Mouse (Mus musculus): ENCODE measurements around the gene Pradc1. TPM values are rescaled to one million over a fixed set of nuclear protein-coding genes. Genes with fewer than 3 reads are reported as not detected.
"Not testable (repeated sequence)": the region's sequence is repeated elsewhere in the genome, so short reads cannot be mapped to it uniquely, and the experiment has no call there.

The Pradc1 gene
- polyA plus RNA-seq, 1 experiment from 2014 or later = 26.7 TPM

GRCm38 (mm10) chr6:85469660-85470430, 18.1 kb upstream of the Pradc1 start:
- Histone ChIP-seq H3K4me1 (replicated peaks; ENCODE audit: control insufficient read depth, insufficient read depth, low read length) (no peaks in the 10 kb centered on the region), H3K27me3 (replicated peaks; ENCODE audit: control insufficient read depth, insufficient read depth, low read length) (no peaks in the 10 kb centered on the region), H3K27ac (ENCODE audit: low read depth) (no peak overlapping the region), H3K9ac (ENCODE audit: low read length) (no peak overlapping the region), H3K4me2 (ENCODE audit: low read length) (no peak overlapping the region), H3K36me3 (ENCODE audit: control insufficient read depth, insufficient read depth, low read length) (peaks cover 47% of the 10 kb centered on the region), H3K4me3 (ENCODE audit: low read depth, low read length) (no peak overlapping the region), H3K9me3 (ENCODE audit: control insufficient read depth, low read length) (no peaks in the 10 kb centered on the region)
- ATAC-seq (replicated peaks; ENCODE audit: low FRiP score, low TSS enrichment, low read depth) (no peak), DNase-seq (ENCODE audit: low spot score) (no peak)
- WGBS = 79% methylated on average over 5 of the region's 5 CpGs

- no peak overlapping the region for H3K9ac ChIP-seq (ENCODE audit: low read length)
- no peak for ATAC-seq (replicated peaks; ENCODE audit: low FRiP score, low TSS enrichment, low read depth)
- peaks cover 91% of the 10 kb centered on the region for H3K36me3 ChIP-seq (ENCODE audit: control insufficient read depth, insufficient read depth, low read length)
- no peaks in the 10 kb centered on the region for H3K9me3 ChIP-seq (ENCODE audit: control insufficient read depth, low read length)
- H3K27ac ChIP-seq (ENCODE audit: low read depth) = no peak overlapping the region
- no peaks in the 10 kb centered on the region for H3K4me1 ChIP-seq (replicated peaks; ENCODE audit: control insufficient read depth, insufficient read depth, low read length)
- H3K27me3 ChIP-seq (replicated peaks; ENCODE audit: control insufficient read depth, insufficient read depth, low read length) = no peaks in the 10 kb centered on the region
- H3K4me3 ChIP-seq (ENCODE audit: low read depth, low read length) = no peak overlapping the region
- no peak for DNase-seq (ENCODE audit: low spot score)
- no peak overlapping the region for H3K4me2 ChIP-seq (ENCODE audit: low read length)
Measured at GRCm38 (mm10) chr6:85465381-85465780, 13.6 kb upstream of the Pradc1 start.

GRCm38 (mm10) chr6:85459621-85460020, 7.9 kb upstream of the Pradc1 start:
- H3K27ac ChIP-seq (ENCODE audit: low read depth) = no peak overlapping the region
- 92% methylated on average over 2 of the region's 2 CpGs for WGBS
- DNase-seq (ENCODE audit: low spot score) (no peak), ATAC-seq (replicated peaks; ENCODE audit: low FRiP score, low TSS enrichment, low read depth) (no peak)
- H3K36me3 ChIP-seq (ENCODE audit: control insufficient read depth, insufficient read depth, low read length) = peaks cover 65% of the 10 kb centered on the region
- no peaks in the 10 kb centered on the region for H3K9me3 ChIP-seq (ENCODE audit: control insufficient read depth, low read length)
- H3K4me3 ChIP-seq (ENCODE audit: low read depth, low read length) = no peak overlapping the region
- H3K27me3 ChIP-seq (replicated peaks; ENCODE audit: control insufficient read depth, insufficient read depth, low read length) = no peaks in the 10 kb centered on the region
- peaks cover under 1% of the 10 kb centered on the region; the same call in 1 of the 2 replicates for H3K4me1 ChIP-seq (replicated peaks; ENCODE audit: control insufficient read depth, insufficient read depth, low read length)
- no peak overlapping the region for H3K9ac ChIP-seq (ENCODE audit: low read length)
- no peak overlapping the region for H3K4me2 ChIP-seq (ENCODE audit: low read length)

- ATAC-seq (replicated peaks; ENCODE audit: low FRiP score, low TSS enrichment, low read depth) (no peak), DNase-seq (ENCODE audit: low spot score) (no peak)
- H3K4me3 ChIP-seq (ENCODE audit: low read depth, low read length) = peak overlapping the region; percentile 74
- peak overlapping the region; percentile 90 for H3K4me2 ChIP-seq (ENCODE audit: low read length)
- no peaks in the 10 kb centered on the region for H3K9me3 ChIP-seq (ENCODE audit: control insufficient read depth, low read length)
- 8% methylated on average over 7 of the region's 7 CpGs for WGBS
- peak overlapping the region; percentile 89 for H3K9ac ChIP-seq (ENCODE audit: low read length)
- H3K27me3 ChIP-seq (replicated peaks; ENCODE audit: control insufficient read depth, insufficient read depth, low read length) = no peaks in the 10 kb centered on the region
- H3K36me3 ChIP-seq (ENCODE audit: control insufficient read depth, insufficient read depth, low read length) = no peaks in the 10 kb centered on the region
- no peak overlapping the region; the same call in 1 of the 2 replicates for H3K27ac ChIP-seq (ENCODE audit: low read depth)
- H3K4me1 ChIP-seq (replicated peaks; ENCODE audit: control insufficient read depth, insufficient read depth, low read length) = peaks cover 22% of the 10 kb centered on the region
Measured at GRCm38 (mm10) chr6:85452816-85453215, 1.0 kb upstream of the Pradc1 start.

- 1% methylated on average over 15 of the region's 15 CpGs for WGBS
- DNase-seq (ENCODE audit: low spot score) (no peak), ATAC-seq (replicated peaks; ENCODE audit: low FRiP score, low TSS enrichment, low read depth) (no peak)
Measured at GRCm38 (mm10) chr6:85452411-85452665, 568 bp upstream of the Pradc1 start.

GRCm38 (mm10) chr6:85450697-85451663, 790 bp downstream of the Pradc1 start, which contains the start of gene Cct7:
Gene Cct7, plus strand, starts transcription at chr6:85451514.
- DNase-seq (ENCODE audit: low spot score) (peak; percentile 97), ATAC-seq (replicated peaks; ENCODE audit: low FRiP score, low TSS enrichment, low read depth) (peak; percentile 94)
- Histone ChIP-seq H3K36me3 (ENCODE audit: control insufficient read depth, insufficient read depth, low read length) (peaks cover 7% of the 10 kb centered on the region), H3K27me3 (replicated peaks; ENCODE audit: control insufficient read depth, insufficient read depth, low read length) (no peaks in the 10 kb centered on the region), H3K9ac (ENCODE audit: low read length) (peak within 1 kb of the TSS; percentile 89), H3K27ac (ENCODE audit: low read depth) (peak within 1 kb of the TSS; percentile 93), H3K9me3 (ENCODE audit: control insufficient read depth, low read length) (no peaks in the 10 kb centered on the region), H3K4me3 (ENCODE audit: low read depth, low read length) (peak within 1 kb of the TSS; percentile 74), H3K4me1 (replicated peaks; ENCODE audit: control insufficient read depth, insufficient read depth, low read length) (peaks cover 22% of the 10 kb centered on the region), H3K4me2 (ENCODE audit: low read length) (peak within 1 kb of the TSS; percentile 96)
- 2% methylated on average over 94 of the region's 96 CpGs for WGBS

More at GRCm38 (mm10) chr6:85452411-85452665, 568 bp upstream of the Pradc1 start:
- Histone ChIP-seq H3K27me3 (replicated peaks; ENCODE audit: control insufficient read depth, insufficient read depth, low read length) (no peaks in the 10 kb centered on the region), H3K4me2 (ENCODE audit: low read length) (peak overlapping the region; percentile 90), H3K36me3 (ENCODE audit: control insufficient read depth, insufficient read depth, low read length) (no peaks in the 10 kb centered on the region; the same call in 1 of the 2 replicates), H3K9ac (ENCODE audit: low read length) (peak overlapping the region; percentile 89), H3K27ac (ENCODE audit: low read depth) (peak overlapping the region; percentile 93), H3K9me3 (ENCODE audit: control insufficient read depth, low read length) (no peaks in the 10 kb centered on the region), H3K4me3 (ENCODE audit: low read depth, low read length) (peak overlapping the region; percentile 74), H3K4me1 (replicated peaks; ENCODE audit: control insufficient read depth, insufficient read depth, low read length) (peaks cover 22% of the 10 kb centered on the region)

GRCm38 (mm10) chr6:85450140-85450539, 1.6 kb downstream of the Pradc1 start:
- not testable (repeated sequence) for H3K27me3 ChIP-seq (replicated peaks; ENCODE audit: control insufficient read depth, insufficient read depth, low read length); H3K9me3 ChIP-seq (ENCODE audit: control insufficient read depth, low read length); H3K27ac ChIP-seq (ENCODE audit: low read depth); H3K4me3 ChIP-seq (ENCODE audit: low read depth, low read length); ATAC-seq (replicated peaks; ENCODE audit: low FRiP score, low TSS enrichment, low read depth); H3K9ac ChIP-seq (ENCODE audit: low read length); DNase-seq (ENCODE audit: low spot score)
- Histone ChIP-seq H3K4me1 (replicated peaks; ENCODE audit: control insufficient read depth, insufficient read depth, low read length) (peaks cover 22% of the 10 kb centered on the region), H3K4me2 (ENCODE audit: low read length) (peak overlapping the region; percentile 96), H3K36me3 (ENCODE audit: control insufficient read depth, insufficient read depth, low read length) (peaks cover 15% of the 10 kb centered on the region)
- 65% methylated on average over 1 of the region's 1 CpGs for WGBS

GRCm38 (mm10) chr6:85447351-85447750, 4.4 kb downstream of the Pradc1 start:
- Histone ChIP-seq H3K4me2 (ENCODE audit: low read length) (no peak overlapping the region), H3K4me3 (ENCODE audit: low read depth, low read length) (no peak overlapping the region), H3K27ac (ENCODE audit: low read depth) (no peak overlapping the region), H3K36me3 (ENCODE audit: control insufficient read depth, insufficient read depth, low read length) (peaks cover 38% of the 10 kb centered on the region), H3K4me1 (replicated peaks; ENCODE audit: control insufficient read depth, insufficient read depth, low read length) (0 out of 2 replicates have a peak, but pooled peaks cover 3% of the 10 kb centered on the region), H3K9me3 (ENCODE audit: control insufficient read depth, low read length) (no peaks in the 10 kb centered on the region), H3K27me3 (replicated peaks; ENCODE audit: control insufficient read depth, insufficient read depth, low read length) (no peaks in the 10 kb centered on the region), H3K9ac (ENCODE audit: low read length) (no peak overlapping the region)
- DNase-seq (ENCODE audit: low spot score) (no peak), ATAC-seq (replicated peaks; ENCODE audit: low FRiP score, low TSS enrichment, low read depth) (no peak)
- 83% methylated on average over 6 of the region's 6 CpGs for WGBS

Measured in intestine, embryonic 14.5 days (tissue).